Mouse (Mus musculus): ENCODE measurements around the gene Sertad2. TPM values are rescaled to one million over a fixed set of nuclear protein-coding genes. Genes with fewer than 3 reads are reported as not detected.

Sertad2 gene
- polyA plus RNA-seq, 1 experiment = 5.5 TPM

GRCm38 (mm10) chr11:20659094-20659493, 116.0 kb downstream of the Sertad2 start:
- peaks cover 21% of the 10 kb centered on the region for H3K4me1 ChIP-seq (ENCODE audit: control insufficient read depth)
- TF ChIP-seq TAL1 (IDR thresholded peaks at IDR 0.05; ENCODE audit: low read length) = no peak
- TF ChIP-seq GATA1 (IDR thresholded peaks at IDR 0.05; ENCODE audit: low read length) = no peak
- H3K9me3 ChIP-seq (ENCODE audit: control insufficient read depth, low read length) = no peaks in the 10 kb centered on the region
- no peak overlapping the region for H3K4me3 ChIP-seq (replicated peaks)
- peaks cover 10% of the 10 kb centered on the region for H3K36me3 ChIP-seq (ENCODE audit: control insufficient read depth)
- H3K27me3 ChIP-seq (ENCODE audit: control insufficient read depth) = peaks cover 4% of the 10 kb centered on the region

DNA sequence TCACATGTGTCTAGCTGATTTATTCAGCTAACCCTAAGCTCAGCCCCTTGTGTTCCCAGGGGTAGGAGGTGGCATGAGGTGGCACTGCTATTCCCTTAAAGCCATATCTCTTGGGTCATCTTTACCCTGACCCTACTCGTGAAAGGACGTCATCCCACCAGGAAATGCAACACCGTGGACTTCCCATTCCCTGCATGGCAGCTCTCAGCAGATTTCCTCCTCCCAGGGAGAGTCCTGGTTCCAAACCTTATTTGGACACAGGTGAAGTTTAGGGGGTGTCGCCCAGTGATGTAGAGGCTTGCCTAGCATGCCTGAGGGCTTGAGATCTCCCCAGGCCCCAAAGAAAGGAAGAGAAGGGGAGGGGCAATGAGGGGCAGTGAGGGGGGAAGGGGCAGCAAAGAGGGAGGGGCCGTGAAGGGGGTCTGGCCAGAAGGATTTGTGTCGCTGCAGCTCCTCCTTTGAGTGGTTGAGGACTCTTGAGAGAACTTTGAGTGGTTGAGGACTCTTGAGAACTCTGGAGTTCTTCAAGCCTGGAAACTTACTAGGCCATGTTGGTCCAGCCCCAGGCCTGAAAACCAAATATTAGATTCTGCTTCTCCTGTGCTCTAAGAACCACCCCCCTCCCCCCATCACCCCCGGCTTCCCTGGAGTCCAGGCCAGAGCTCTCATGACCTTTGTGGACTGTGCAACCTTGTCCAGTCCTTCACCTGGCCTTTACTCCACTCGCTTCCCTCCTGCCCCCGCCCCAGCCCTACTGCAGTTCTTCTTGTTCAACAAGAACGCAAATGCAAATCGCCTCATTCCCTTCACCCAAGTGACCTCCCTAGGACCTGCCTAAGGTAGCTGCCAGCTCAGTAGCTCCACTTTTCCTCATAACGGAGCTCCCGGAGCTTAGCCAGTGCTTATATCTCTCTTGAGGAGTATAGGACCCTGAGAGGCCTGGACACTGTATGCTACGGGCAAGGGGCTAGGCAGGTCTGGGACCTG, 117.4 kb downstream of the Sertad2 start:
- Histone ChIP-seq H3K27me3 (ENCODE audit: control insufficient read depth) (peaks cover 4% of the 10 kb centered on the region), H3K4me1 (ENCODE audit: control insufficient read depth) (peaks cover 14% of the 10 kb centered on the region), H3K36me3 (ENCODE audit: control insufficient read depth) (no peaks in the 10 kb centered on the region), H3K4me3 (replicated peaks) (no peak overlapping the region), H3K9me3 (ENCODE audit: control insufficient read depth, low read length) (no peaks in the 10 kb centered on the region)
- TF ChIP-seq GATA1 (IDR thresholded peaks at IDR 0.05; ENCODE audit: low read length) (no peak), TAL1 (IDR thresholded peaks at IDR 0.05; ENCODE audit: low read length) (no peak)

DNA sequence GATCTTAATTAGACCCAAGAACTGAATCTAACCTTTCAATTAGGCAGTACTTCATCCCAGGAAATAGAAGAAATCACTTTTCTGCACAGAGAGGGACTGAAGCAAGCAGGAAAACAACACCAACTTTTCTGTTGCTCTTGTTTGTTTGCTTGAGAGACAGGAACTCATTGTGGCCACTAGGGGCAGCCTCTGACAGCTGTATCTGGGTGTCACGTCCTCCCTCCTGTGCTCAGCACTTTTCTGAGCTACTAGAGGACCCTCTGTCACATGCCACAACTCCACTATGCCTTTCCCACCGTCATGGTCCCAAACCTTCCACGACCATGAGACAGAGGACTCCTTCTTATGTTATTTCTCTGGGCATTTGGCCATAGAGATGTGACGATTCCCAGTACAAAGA, 118.6 kb downstream of the Sertad2 start:
- no peak for TF ChIP-seq GATA1 (IDR thresholded peaks at IDR 0.05; ENCODE audit: low read length)
- TF ChIP-seq TAL1 (IDR thresholded peaks at IDR 0.05; ENCODE audit: low read length) = no peak
- Histone ChIP-seq H3K9me3 (ENCODE audit: control insufficient read depth, low read length) (no peaks in the 10 kb centered on the region), H3K4me3 (replicated peaks) (no peak overlapping the region), H3K27me3 (ENCODE audit: control insufficient read depth) (peaks cover 2% of the 10 kb centered on the region), H3K4me1 (ENCODE audit: control insufficient read depth) (peaks cover 8% of the 10 kb centered on the region), H3K36me3 (ENCODE audit: control insufficient read depth) (no peaks in the 10 kb centered on the region)

DNA sequence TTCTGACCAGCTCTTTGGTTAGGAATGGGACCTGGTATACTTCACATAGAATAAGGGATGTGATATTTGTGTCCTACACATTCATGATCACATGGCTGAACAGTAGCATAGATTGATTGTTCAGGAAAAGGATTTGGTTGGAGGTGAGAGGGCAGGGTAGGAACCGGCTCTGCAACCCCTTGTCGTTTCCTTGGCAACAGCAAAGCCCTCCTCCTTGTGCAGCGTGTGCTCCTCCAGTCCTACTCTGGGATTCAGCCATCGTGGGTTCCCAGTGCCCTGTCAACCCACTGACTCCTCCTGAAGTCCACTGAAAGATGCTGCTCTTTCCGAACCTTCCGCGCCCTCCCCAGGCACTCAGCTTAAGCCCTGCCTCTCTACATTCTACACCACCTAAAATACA, 119.8 kb downstream of the Sertad2 start:
- Histone ChIP-seq H3K4me1 (ENCODE audit: control insufficient read depth) (peaks cover 6% of the 10 kb centered on the region), H3K9me3 (ENCODE audit: control insufficient read depth, low read length) (no peaks in the 10 kb centered on the region), H3K27me3 (ENCODE audit: control insufficient read depth) (no peaks in the 10 kb centered on the region; the same call in 1 of the 2 replicates), H3K36me3 (ENCODE audit: control insufficient read depth) (no peaks in the 10 kb centered on the region), H3K4me3 (replicated peaks) (no peak overlapping the region)
- TF ChIP-seq GATA1 (IDR thresholded peaks at IDR 0.05; ENCODE audit: low read length) = no peak
- no peak for TF ChIP-seq TAL1 (IDR thresholded peaks at IDR 0.05; ENCODE audit: low read length)

DNA sequence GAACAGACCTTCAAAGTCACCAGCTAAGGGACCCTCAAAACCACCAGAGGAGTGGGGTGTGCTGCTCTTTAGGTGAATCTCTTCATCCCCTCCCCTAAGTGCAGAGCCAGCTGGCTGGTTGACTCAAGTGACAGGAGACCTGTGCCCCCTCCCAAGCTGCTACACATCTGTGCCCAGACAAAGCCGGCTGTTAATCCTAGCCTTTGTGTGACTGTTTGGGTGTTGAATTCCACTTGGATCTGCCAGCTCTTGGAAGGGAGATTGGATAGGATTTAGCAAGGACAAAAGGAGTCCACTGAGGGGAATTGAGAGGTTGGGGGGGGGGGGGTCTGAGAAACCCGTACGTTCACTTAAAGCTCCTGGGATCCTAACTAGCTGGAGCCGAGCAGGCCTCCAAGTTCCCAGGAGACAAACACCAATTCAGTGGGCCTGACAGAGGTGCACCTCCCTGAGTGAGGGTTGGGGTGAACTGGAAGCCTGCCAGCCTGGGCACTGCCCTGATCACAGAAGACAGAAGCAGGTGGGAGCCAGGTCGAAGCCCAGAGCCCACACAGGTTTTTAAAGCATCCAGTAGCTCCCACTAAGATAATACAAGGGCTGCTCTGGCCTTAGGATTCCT, 120.6 kb downstream of the Sertad2 start:
- H3K27me3 ChIP-seq (ENCODE audit: control insufficient read depth) = no peaks in the 10 kb centered on the region
- peaks cover 6% of the 10 kb centered on the region for H3K4me1 ChIP-seq (ENCODE audit: control insufficient read depth)
- H3K4me3 ChIP-seq (replicated peaks) = no peak overlapping the region
- H3K36me3 ChIP-seq (ENCODE audit: control insufficient read depth) = no peaks in the 10 kb centered on the region
- TF ChIP-seq TAL1 (IDR thresholded peaks at IDR 0.05; ENCODE audit: low read length) = no peak
- no peak for TF ChIP-seq GATA1 (IDR thresholded peaks at IDR 0.05; ENCODE audit: low read length)
- H3K9me3 ChIP-seq (ENCODE audit: control insufficient read depth, low read length) = no peaks in the 10 kb centered on the region

DNA sequence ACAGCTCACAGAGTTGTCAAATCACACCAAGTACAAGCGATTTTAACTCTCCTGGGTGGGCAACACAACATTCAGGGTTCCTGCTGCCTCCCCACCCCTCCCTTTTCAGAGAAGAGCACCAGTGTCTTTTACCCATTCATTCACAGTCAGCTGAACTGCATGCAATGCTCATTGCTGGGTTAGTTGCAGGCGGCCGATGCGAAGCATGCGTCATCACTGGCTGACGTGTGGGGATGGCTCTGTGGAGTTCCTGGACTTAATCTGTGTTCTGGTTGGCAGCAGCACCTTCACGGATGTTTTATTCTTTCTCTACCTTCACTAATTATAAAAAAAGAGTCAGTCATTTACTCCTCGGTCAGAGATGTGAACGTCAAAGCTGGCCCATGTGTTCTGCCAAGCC, 121.8 kb downstream of the Sertad2 start:
- Histone ChIP-seq H3K27me3 (ENCODE audit: control insufficient read depth) (no peaks in the 10 kb centered on the region), H3K9me3 (ENCODE audit: control insufficient read depth, low read length) (no peaks in the 10 kb centered on the region), H3K4me1 (ENCODE audit: control insufficient read depth) (peaks cover 6% of the 10 kb centered on the region), H3K4me3 (replicated peaks) (no peak overlapping the region), H3K36me3 (ENCODE audit: control insufficient read depth) (no peaks in the 10 kb centered on the region)
- TF ChIP-seq TAL1 (IDR thresholded peaks at IDR 0.05; ENCODE audit: low read length) = no peak
- no peak for TF ChIP-seq GATA1 (IDR thresholded peaks at IDR 0.05; ENCODE audit: low read length)

- H3K4me1 ChIP-seq (ENCODE audit: control insufficient read depth) = no peaks in the 10 kb centered on the region
- H3K9me3 ChIP-seq (ENCODE audit: control insufficient read depth, low read length) = no peaks in the 10 kb centered on the region
- no peak overlapping the region for H3K4me3 ChIP-seq (replicated peaks)
- no peaks in the 10 kb centered on the region for H3K36me3 ChIP-seq (ENCODE audit: control insufficient read depth)
- no peaks in the 10 kb centered on the region; the same call in 1 of the 2 replicates for H3K27me3 ChIP-seq (ENCODE audit: control insufficient read depth)
- TF ChIP-seq GATA1 (IDR thresholded peaks at IDR 0.05; ENCODE audit: low read length) (no peak), TAL1 (IDR thresholded peaks at IDR 0.05; ENCODE audit: low read length) (no peak)
Observed at GRCm38 (mm10) chr11:20671789-20672392, 128.8 kb downstream of the Sertad2 start.

GRCm38 (mm10) chr11:20672513-20672912, 129.5 kb downstream of the Sertad2 start:
- Histone ChIP-seq H3K9me3 (ENCODE audit: control insufficient read depth, low read length) (no peaks in the 10 kb centered on the region), H3K36me3 (ENCODE audit: control insufficient read depth) (no peaks in the 10 kb centered on the region), H3K4me3 (replicated peaks) (no peak overlapping the region), H3K27me3 (ENCODE audit: control insufficient read depth) (no peaks in the 10 kb centered on the region; the same call in 1 of the 2 replicates), H3K4me1 (ENCODE audit: control insufficient read depth) (no peaks in the 10 kb centered on the region)
- TF ChIP-seq GATA1 (IDR thresholded peaks at IDR 0.05; ENCODE audit: low read length) (no peak), TAL1 (IDR thresholded peaks at IDR 0.05; ENCODE audit: low read length) (no peak)

GRCm38 (mm10) chr11:20679396-20679795, 136.3 kb downstream of the Sertad2 start:
- Histone ChIP-seq H3K36me3 (ENCODE audit: control insufficient read depth) (peaks cover under 1% of the 10 kb centered on the region), H3K9me3 (ENCODE audit: control insufficient read depth, low read length) (no peaks in the 10 kb centered on the region), H3K4me3 (replicated peaks) (no peak overlapping the region), H3K4me1 (ENCODE audit: control insufficient read depth) (no peaks in the 10 kb centered on the region), H3K27me3 (ENCODE audit: control insufficient read depth) (no peaks in the 10 kb centered on the region; the same call in 1 of the 2 replicates)
- TF ChIP-seq GATA1 (IDR thresholded peaks at IDR 0.05; ENCODE audit: low read length) (no peak), TAL1 (IDR thresholded peaks at IDR 0.05; ENCODE audit: low read length) (no peak)
